Mouse (Mus musculus): Measurements from ENCODE around the gene Abhd16a. TPM values are rescaled to one million over a fixed set of nuclear protein-coding genes. Genes with fewer than 3 reads are reported as not detected.

Abhd16a gene
- polyA plus RNA-seq, 1 experiment from 2014 or later: 85.7 TPM

- peaks cover 8% of the 10 kb centered on the region; the same call in 1 of the 2 replicates for H3K36me3 ChIP-seq (ENCODE audit: control insufficient read depth, insufficient read depth, low read length)
- no peak within 1 kb of the TSS for H3K9ac ChIP-seq (ENCODE audit: low read depth, low read length)
- no peak within 1 kb of the TSS for H3K4me2 ChIP-seq (replicated peaks; ENCODE audit: low read depth, low read length)
Observed at GRCm38 (mm10) chr17:35131500-35132173, 42.6 kb downstream of the Abhd16a start, which contains the start of gene Apom. TSS of gene Apom (minus strand) at chr17:35132050.

DNA sequence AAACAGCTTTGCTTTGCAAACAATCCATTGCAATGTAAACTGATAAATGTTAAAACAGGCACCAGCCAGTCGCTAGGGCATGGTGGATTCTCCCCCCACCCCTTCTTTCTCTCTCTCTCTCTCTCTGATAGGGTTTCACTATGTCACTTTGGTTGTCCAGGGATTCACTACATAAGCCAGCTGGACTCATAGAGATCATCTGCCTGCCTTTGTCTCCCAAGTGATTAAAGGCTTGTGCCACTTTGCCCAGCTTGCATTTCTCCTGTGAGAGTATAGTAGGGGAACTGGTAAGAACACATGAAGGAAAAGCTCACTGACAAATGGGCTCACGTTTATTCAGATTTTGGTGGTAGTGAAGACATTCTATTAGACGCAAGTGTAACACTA, 43.1 kb downstream of the Abhd16a start:
- Histone ChIP-seq H3K27me3 (ENCODE audit: control insufficient read depth, insufficient read depth, low read length) (no peaks in the 10 kb centered on the region), H3K4me2 (replicated peaks; ENCODE audit: low read depth, low read length) (no peak overlapping the region), H3K4me3 (ENCODE audit: low read length) (no peak overlapping the region), H3K4me1 (ENCODE audit: control insufficient read depth, insufficient read depth, low read length) (peaks cover 22% of the 10 kb centered on the region; the same call in 1 of the 2 replicates), H3K9me3 (ENCODE audit: control insufficient read depth, low read length) (no peaks in the 10 kb centered on the region), H3K27ac (ENCODE audit: low read depth, low read length) (peak overlapping the region; percentile 24; the same call in 1 of the 2 replicates), H3K36me3 (ENCODE audit: control insufficient read depth, insufficient read depth, low read length) (peaks cover 8% of the 10 kb centered on the region; the same call in 1 of the 2 replicates), H3K9ac (ENCODE audit: low read depth, low read length) (no peak overlapping the region)
- no peak for ATAC-seq (ENCODE audit: low FRiP score, low TSS enrichment)
- WGBS: 46% methylated on average over 3 of the region's 3 CpGs

More at GRCm38 (mm10) chr17:35131500-35132173, 42.6 kb downstream of the Abhd16a start, which contains the start of gene Apom:
- WGBS: 61% methylated on average over 15 of the region's 15 CpGs
- Histone ChIP-seq H3K4me3 (ENCODE audit: low read length) (no peak within 1 kb of the TSS), H3K27me3 (ENCODE audit: control insufficient read depth, insufficient read depth, low read length) (no peaks in the 10 kb centered on the region), H3K27ac (ENCODE audit: low read depth, low read length) (peak within 1 kb of the TSS; percentile 51; the same call in 1 of the 2 replicates), H3K4me1 (ENCODE audit: control insufficient read depth, insufficient read depth, low read length) (peaks cover 25% of the 10 kb centered on the region; the same call in 1 of the 2 replicates), H3K9me3 (ENCODE audit: control insufficient read depth, low read length) (no peaks in the 10 kb centered on the region)
- no peak for ATAC-seq (ENCODE audit: low FRiP score, low TSS enrichment)

- no peak for ATAC-seq (ENCODE audit: low FRiP score, low TSS enrichment)
- H3K9me3 ChIP-seq (ENCODE audit: control insufficient read depth, low read length): no peaks in the 10 kb centered on the region
- no peak overlapping the region for H3K27ac ChIP-seq (ENCODE audit: low read depth, low read length)
- WGBS: 95% methylated on average over 7 of the region's 7 CpGs
- no peak overlapping the region for H3K4me2 ChIP-seq (replicated peaks; ENCODE audit: low read depth, low read length)
- no peak overlapping the region for H3K9ac ChIP-seq (ENCODE audit: low read depth, low read length)
- H3K36me3 ChIP-seq (ENCODE audit: control insufficient read depth, insufficient read depth, low read length): peaks cover 9% of the 10 kb centered on the region
- peaks cover 14% of the 10 kb centered on the region; the same call in 1 of the 2 replicates for H3K4me1 ChIP-seq (ENCODE audit: control insufficient read depth, insufficient read depth, low read length)
- no peak overlapping the region for H3K4me3 ChIP-seq (ENCODE audit: low read length)
- no peaks in the 10 kb centered on the region for H3K27me3 ChIP-seq (ENCODE audit: control insufficient read depth, insufficient read depth, low read length)
Observed at GRCm38 (mm10) chr17:35133517-35133916, 44.5 kb downstream of the Abhd16a start.

DNA sequence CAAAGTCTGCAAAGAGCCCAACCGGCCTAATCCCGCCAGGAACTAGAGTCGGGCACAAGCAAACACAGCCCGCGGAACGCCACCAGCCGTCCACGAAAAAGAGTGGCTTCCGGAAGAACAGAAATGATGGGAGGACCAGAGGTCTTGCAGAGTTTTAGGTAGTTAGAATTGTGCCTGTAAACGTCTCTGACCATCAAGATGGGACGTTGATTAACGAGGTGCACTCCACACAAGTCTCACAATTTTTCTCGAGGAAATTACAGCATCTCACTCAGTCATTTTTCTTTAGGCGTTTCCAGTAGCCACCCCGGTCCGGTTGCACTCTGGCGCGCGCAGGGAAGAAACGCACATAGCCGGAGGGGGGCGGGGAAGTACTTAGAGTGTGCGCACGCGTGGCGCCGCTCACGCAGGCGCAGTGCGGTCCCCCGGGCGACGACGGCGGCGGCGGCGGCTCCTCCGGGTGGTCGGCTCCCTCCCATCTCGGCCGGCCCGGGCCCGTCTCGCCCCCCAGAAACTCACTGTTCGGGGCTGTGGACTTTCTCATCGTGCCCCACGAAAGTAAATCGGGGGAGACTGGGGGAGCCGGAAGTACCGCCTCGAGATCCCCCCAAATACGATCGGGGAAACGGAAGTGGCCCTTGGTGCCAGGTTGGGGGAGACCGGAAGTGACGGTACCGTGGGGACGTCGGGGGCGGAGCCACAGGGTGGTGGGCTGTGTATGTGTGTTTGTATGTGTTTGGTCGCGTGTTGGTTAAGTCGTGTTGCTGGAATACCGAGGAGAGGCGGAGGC, 45.9 kb downstream of the Abhd16a start, which contains the start of gene Bag6:
Gene Bag6 (plus strand): TSS at position 378 of the 790 bp plus-strand sequence.
- peak within 1 kb of the TSS; percentile 69 for H3K4me2 ChIP-seq (replicated peaks; ENCODE audit: low read depth, low read length)
- H3K27me3 ChIP-seq (ENCODE audit: control insufficient read depth, insufficient read depth, low read length): no peaks in the 10 kb centered on the region
- H3K36me3 ChIP-seq (ENCODE audit: control insufficient read depth, insufficient read depth, low read length): peaks cover 23% of the 10 kb centered on the region
- H3K27ac ChIP-seq (ENCODE audit: low read depth, low read length): peak within 1 kb of the TSS; percentile 93
- H3K9me3 ChIP-seq (ENCODE audit: control insufficient read depth, low read length): no peaks in the 10 kb centered on the region
- peak; percentile 92 for ATAC-seq (ENCODE audit: low FRiP score, low TSS enrichment)
- peak within 1 kb of the TSS; percentile 83 for H3K9ac ChIP-seq (ENCODE audit: low read depth, low read length)
- under 1% methylated on average over 66 of the region's 66 CpGs for WGBS
- peaks cover 12% of the 10 kb centered on the region; the same call in 1 of the 2 replicates for H3K4me1 ChIP-seq (ENCODE audit: control insufficient read depth, insufficient read depth, low read length)
- peak within 1 kb of the TSS; percentile 74 for H3K4me3 ChIP-seq (ENCODE audit: low read length)

GRCm38 (mm10) chr17:35135591-35136320, 46.7 kb downstream of the Abhd16a start:
- H3K9me3 ChIP-seq (ENCODE audit: control insufficient read depth, low read length): no peaks in the 10 kb centered on the region
- peak overlapping the region; percentile 93 for H3K27ac ChIP-seq (ENCODE audit: low read depth, low read length)
- H3K9ac ChIP-seq (ENCODE audit: low read depth, low read length): peak overlapping the region; percentile 83
- peaks cover 27% of the 10 kb centered on the region for H3K36me3 ChIP-seq (ENCODE audit: control insufficient read depth, insufficient read depth, low read length)
- H3K4me1 ChIP-seq (ENCODE audit: control insufficient read depth, insufficient read depth, low read length): peaks cover 12% of the 10 kb centered on the region; the same call in 1 of the 2 replicates
- H3K27me3 ChIP-seq (ENCODE audit: control insufficient read depth, insufficient read depth, low read length): no peaks in the 10 kb centered on the region
- under 1% methylated on average over 43 of the region's 43 CpGs for WGBS
- H3K4me3 ChIP-seq (ENCODE audit: low read length): peak overlapping the region; percentile 74
- peak; percentile 47 for ATAC-seq (ENCODE audit: low FRiP score, low TSS enrichment)
- peak overlapping the region; percentile 69 for H3K4me2 ChIP-seq (replicated peaks; ENCODE audit: low read depth, low read length)

GRCm38 (mm10) chr17:35139269-35139668, 50.2 kb downstream of the Abhd16a start:
- H3K27me3 ChIP-seq (ENCODE audit: control insufficient read depth, insufficient read depth, low read length): no peaks in the 10 kb centered on the region
- WGBS: 87% methylated on average over 3 of the region's 3 CpGs
- H3K9me3 ChIP-seq (ENCODE audit: control insufficient read depth, low read length): no peaks in the 10 kb centered on the region
- no peak for ATAC-seq (ENCODE audit: low FRiP score, low TSS enrichment)
- no peak overlapping the region for H3K4me2 ChIP-seq (replicated peaks; ENCODE audit: low read depth, low read length)
- H3K4me3 ChIP-seq (ENCODE audit: low read length): no peak overlapping the region
- H3K27ac ChIP-seq (ENCODE audit: low read depth, low read length): no peak overlapping the region
- H3K36me3 ChIP-seq (ENCODE audit: control insufficient read depth, insufficient read depth, low read length): peaks cover 63% of the 10 kb centered on the region
- peaks cover 8% of the 10 kb centered on the region; the same call in 1 of the 2 replicates for H3K4me1 ChIP-seq (ENCODE audit: control insufficient read depth, insufficient read depth, low read length)
- H3K9ac ChIP-seq (ENCODE audit: low read depth, low read length): no peak overlapping the region

DNA sequence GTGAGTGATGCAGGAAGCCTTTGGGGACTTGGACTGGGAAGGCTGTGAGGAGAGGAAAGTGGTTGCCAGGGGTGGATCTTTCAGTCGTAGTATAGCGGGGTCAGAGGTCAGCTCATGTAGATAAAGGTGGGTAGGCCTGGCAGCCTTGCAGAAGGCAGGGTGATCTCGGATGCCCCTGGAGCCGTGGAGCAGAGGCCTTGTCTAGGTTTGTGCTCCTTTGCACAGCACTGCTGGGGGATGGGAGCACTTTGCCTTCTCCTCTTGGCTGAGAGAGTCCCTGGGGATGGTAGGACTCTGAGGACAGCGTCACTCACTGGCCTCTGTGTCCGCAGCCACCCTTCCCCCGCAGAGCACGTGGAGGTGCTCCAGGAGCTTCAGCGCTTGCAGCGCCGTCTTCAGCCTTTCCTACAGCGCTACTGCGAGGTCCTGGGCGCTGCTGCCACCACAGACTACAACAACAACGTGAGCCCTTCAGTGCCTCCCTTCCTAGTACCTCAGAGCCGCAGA, 51.5 kb downstream of the Abhd16a start:
- Histone ChIP-seq H3K27me3 (ENCODE audit: control insufficient read depth, insufficient read depth, low read length) (no peaks in the 10 kb centered on the region), H3K4me3 (ENCODE audit: low read length) (no peak overlapping the region), H3K9me3 (ENCODE audit: control insufficient read depth, low read length) (no peaks in the 10 kb centered on the region), H3K9ac (ENCODE audit: low read depth, low read length) (no peak overlapping the region), H3K27ac (ENCODE audit: low read depth, low read length) (no peak overlapping the region), H3K4me1 (ENCODE audit: control insufficient read depth, insufficient read depth, low read length) (peaks cover 8% of the 10 kb centered on the region; the same call in 1 of the 2 replicates), H3K36me3 (ENCODE audit: control insufficient read depth, insufficient read depth, low read length) (peaks cover 75% of the 10 kb centered on the region), H3K4me2 (replicated peaks; ENCODE audit: low read depth, low read length) (no peak overlapping the region)
- WGBS: 84% methylated on average over 16 of the region's 16 CpGs
- no peak for ATAC-seq (ENCODE audit: low FRiP score, low TSS enrichment)

DNA sequence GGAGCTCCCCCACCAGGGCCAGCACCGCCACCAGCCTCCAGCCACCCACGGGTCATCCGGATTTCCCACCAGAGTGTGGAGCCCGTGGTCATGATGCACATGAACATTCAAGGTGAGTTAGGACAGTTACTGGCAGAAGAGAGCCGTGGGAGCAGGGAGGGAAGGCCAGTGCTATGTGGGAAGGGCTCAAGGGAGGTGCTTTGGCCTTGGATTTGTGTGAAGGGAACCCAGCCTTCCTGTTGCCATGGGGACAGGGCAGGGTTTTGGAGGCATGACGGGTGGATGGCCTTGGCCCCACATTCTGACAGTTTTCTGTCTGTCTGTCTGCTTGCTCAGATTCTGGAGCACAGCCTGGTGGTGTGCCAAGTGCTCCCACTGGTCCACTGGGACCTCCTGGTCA, 52.9 kb downstream of the Abhd16a start:
- H3K27me3 ChIP-seq (ENCODE audit: control insufficient read depth, insufficient read depth, low read length): no peaks in the 10 kb centered on the region
- H3K9ac ChIP-seq (ENCODE audit: low read depth, low read length): no peak overlapping the region
- peaks cover 90% of the 10 kb centered on the region for H3K36me3 ChIP-seq (ENCODE audit: control insufficient read depth, insufficient read depth, low read length)
- H3K4me1 ChIP-seq (ENCODE audit: control insufficient read depth, insufficient read depth, low read length): no peaks in the 10 kb centered on the region
- H3K27ac ChIP-seq (ENCODE audit: low read depth, low read length): no peak overlapping the region
- ATAC-seq (ENCODE audit: low FRiP score, low TSS enrichment): no peak
- WGBS: 88% methylated on average over 6 of the region's 6 CpGs
- H3K9me3 ChIP-seq (ENCODE audit: control insufficient read depth, low read length): no peaks in the 10 kb centered on the region
- H3K4me3 ChIP-seq (ENCODE audit: low read length): no peak overlapping the region
- no peak overlapping the region for H3K4me2 ChIP-seq (replicated peaks; ENCODE audit: low read depth, low read length)
